7 mouse cellular contexts compared by ENCODE assay signal in genomic region chr3:8717334-8717812, GRCm38 (mm10).
DNase-seq lines count a peak whose midpoint lies in the region; ATAC-seq and TF ChIP-seq lines count a peak whose summit lies in the region.

No protein-coding gene starts in this region.

- H3K9me3 ChIP-seq in hindbrain, embryonic 12.5 days (replicated peaks) = no peaks in the 10 kb centered on the region
- H3K9me3 ChIP-seq in limb, embryonic 13.5 days = no peaks in the 10 kb centered on the region
- H3K9me3 ChIP-seq in midbrain, embryonic 16.5 days (replicated peaks; ENCODE audit: control insufficient read depth, low read length, poor library complexity, severe bottlenecking) = no peaks in the 10 kb centered on the region

- peak overlapping the region; percentile 52 for H3K4me2 ChIP-seq in hindbrain, embryonic 12.5 days (replicated peaks)
- peak overlapping the region; percentile 72 for H3K4me2 ChIP-seq in limb, embryonic 13.5 days (replicated peaks)
- H3K4me2 ChIP-seq in midbrain, embryonic 16.5 days (ENCODE audit: low read length) = peak overlapping the region; percentile 66

- H3K9ac ChIP-seq in hindbrain, embryonic 12.5 days = peak overlapping the region; percentile 33
- peak overlapping the region; percentile 58 for H3K9ac ChIP-seq in limb, embryonic 13.5 days
- peak overlapping the region; percentile 51 for H3K9ac ChIP-seq in midbrain, embryonic 16.5 days (ENCODE audit: low read depth, low read length)

- TF ChIP-seq CTCF in thymus, adult 2 months (IDR thresholded peaks at IDR 0.05; ENCODE audit: borderline replicate concordance, control insufficient read depth, extremely low read depth, insufficient read depth, low read length, poor library complexity) = no peak

- H3K36me3 ChIP-seq in hindbrain, embryonic 12.5 days = no peaks in the 10 kb centered on the region
- no peaks in the 10 kb centered on the region for H3K36me3 ChIP-seq in limb, embryonic 13.5 days
- H3K36me3 ChIP-seq in midbrain, embryonic 16.5 days (ENCODE audit: control insufficient read depth, insufficient read depth, low read length) = no peaks in the 10 kb centered on the region
- no peaks in the 10 kb centered on the region for H3K36me3 ChIP-seq in thymus, adult 2 months (ENCODE audit: control insufficient read depth, insufficient read depth, low read length)

- H3K4me1 ChIP-seq in hindbrain, embryonic 12.5 days = peaks cover 34% of the 10 kb centered on the region
- peaks cover 43% of the 10 kb centered on the region for H3K4me1 ChIP-seq in limb, embryonic 13.5 days
- H3K4me1 ChIP-seq in midbrain, embryonic 16.5 days (ENCODE audit: control insufficient read depth, insufficient read depth, low read length) = peaks cover 11% of the 10 kb centered on the region
- H3K4me1 ChIP-seq in thymus, adult 2 months (replicated peaks; ENCODE audit: control insufficient read depth, insufficient read depth, low read length) = peaks cover 19% of the 10 kb centered on the region

- ATAC-seq in hindbrain, embryonic 12.5 days (ENCODE audit: low FRiP score) = peak; percentile 83
- ATAC-seq in limb, embryonic 13.5 days (ENCODE audit: low FRiP score, low read depth) = peak; percentile 92
- peak; percentile 74 for ATAC-seq in midbrain, embryonic 16.5 days

- peak; percentile 39 for DNase-seq in ES-CJ7 (ENCODE audit: low read depth, low spot score)
- DNase-seq in T-cell, adult 2 months (ENCODE audit: low spot score) = peak; percentile 13
- DNase-seq in forelimb bud, embryonic 11.5 days (ENCODE audit: low read depth, low spot score) = peak; percentile 91
- DNase-seq in thymus, adult 2 months = peak; percentile 20

- whole genome bisulfite sequencing in hindbrain, embryonic 12.5 days = under 1% methylated on average over 18 of the region's 18 CpGs
- under 1% methylated on average over 18 of the region's 18 CpGs for WGBS in limb, embryonic 13.5 days
- WGBS in midbrain, embryonic 16.5 days = under 1% methylated on average over 18 of the region's 18 CpGs
- 20% methylated on average over 18 of the region's 18 CpGs for WGBS in thymus, adult 2 months

- peak overlapping the region; percentile 36 for H3K27ac ChIP-seq in hindbrain, embryonic 12.5 days
- peak overlapping the region; percentile 75 for H3K27ac ChIP-seq in limb, embryonic 13.5 days
- H3K27ac ChIP-seq in midbrain, embryonic 16.5 days (ENCODE audit: low read length) = no peak overlapping the region
- H3K27ac ChIP-seq in thymus, adult 2 months (ENCODE audit: control insufficient read depth, insufficient read depth, low read length) = peak overlapping the region; percentile 34; the same call in 1 of the 2 replicates

- no peak for TF ChIP-seq POLR2A in thymus, adult 2 months (IDR thresholded peaks at IDR 0.05; ENCODE audit: control insufficient read depth, extremely low read depth, insufficient read depth, low read length, poor library complexity)

- H3K27me3 ChIP-seq in hindbrain, embryonic 12.5 days = no peaks in the 10 kb centered on the region
- no peaks in the 10 kb centered on the region for H3K27me3 ChIP-seq in limb, embryonic 13.5 days
- H3K27me3 ChIP-seq in midbrain, embryonic 16.5 days (ENCODE audit: control insufficient read depth, insufficient read depth, low read depth, low read length) = no peaks in the 10 kb centered on the region; the same call in 1 of the 2 replicates
- no peaks in the 10 kb centered on the region for H3K27me3 ChIP-seq in thymus, adult 2 months (ENCODE audit: control insufficient read depth, insufficient read depth, low read length)

- H3K4me3 ChIP-seq in hindbrain, embryonic 12.5 days = peak overlapping the region; percentile 19
- peak overlapping the region; percentile 42 for H3K4me3 ChIP-seq in limb, embryonic 13.5 days
- H3K4me3 ChIP-seq in midbrain, embryonic 16.5 days (ENCODE audit: low read depth, low read length) = peak overlapping the region; percentile 36
- peak overlapping the region; percentile 4; the same call in 1 of the 2 replicates for H3K4me3 ChIP-seq in thymus, adult 2 months (ENCODE audit: control insufficient read depth, insufficient read depth, low read length)

Comparison
In these comparisons a context has a peak if more than half of its experiments do, and no peak if none do; other contexts are left out.
1. DNase-seq: peak in every context shown above with its lines; median percentile 91 in forelimb bud, embryonic 11.5 days; 39 in ES-CJ7; 20 in thymus, adult 2 months; 13 in T-cell, adult 2 months.